Mouse (Mus musculus): ENCODE measurements at regions not wholly inside any gene's neighbourhood (a gene's known extent, or its start where the extent isn't known, plus 50 kb on each side); places are given as distances from the start of the nearest gene placed in this dataset.

GRCm38 (mm10) chr16:93387578-93388116, 216.2 kb downstream of the Setd4 start:
- no peak for DNase-seq (ENCODE audit: low read depth)

- DNase-seq (ENCODE audit: low read depth) = no peak
These were observed 219.8 kb downstream of the Setd4 start for GRCm38 (mm10) chr16:93384039-93384537.

GRCm38 (mm10) chr16:93382945-93383344, 220.9 kb downstream of the Setd4 start:
- DNase-seq (ENCODE audit: low read depth) = no peak

- no peak for DNase-seq (ENCODE audit: low read depth)
These were observed 222.9 kb downstream of the Setd4 start for GRCm38 (mm10) chr16:93380717-93381671.

- no peak for DNase-seq (ENCODE audit: low read depth)
These were observed 223.7 kb downstream of the Setd4 start for GRCm38 (mm10) chr16:93380117-93380516.

GRCm38 (mm10) chr16:93379611-93380010, 224.3 kb downstream of the Setd4 start:
- no peak for DNase-seq (ENCODE audit: low read depth)

- DNase-seq (ENCODE audit: low read depth) = no peak
These were observed 229.2 kb downstream of the Setd4 start for GRCm38 (mm10) chr16:93374669-93375068.

- DNase-seq (ENCODE audit: low read depth) = no peak
These were observed 234.1 kb downstream of the Setd4 start for GRCm38 (mm10) chr16:93369766-93370146.

GRCm38 (mm10) chr16:93368824-93369765, 234.8 kb downstream of the Setd4 start:
- no peak for DNase-seq (ENCODE audit: low read depth)

GRCm38 (mm10) chr16:93367995-93368394, 235.9 kb downstream of the Setd4 start:
- DNase-seq (ENCODE audit: low read depth) = no peak

- no peak for DNase-seq (ENCODE audit: low read depth)
These were observed 236.5 kb downstream of the Setd4 start for GRCm38 (mm10) chr16:93367246-93367805.

GRCm38 (mm10) chr16:93366383-93366941, 237.4 kb downstream of the Setd4 start:
- DNase-seq (ENCODE audit: low read depth) = no peak

GRCm38 (mm10) chr16:93365236-93365951, 238.5 kb downstream of the Setd4 start:
- no peak for DNase-seq (ENCODE audit: low read depth)

GRCm38 (mm10) chr16:93359772-93360171, 244.1 kb downstream of the Setd4 start:
- DNase-seq (ENCODE audit: low read depth) = no peak

GRCm38 (mm10) chr16:93358613-93359012, 245.2 kb downstream of the Setd4 start:
- no peak for DNase-seq (ENCODE audit: low read depth)

GRCm38 (mm10) chr16:93358166-93358565, 245.7 kb downstream of the Setd4 start:
- no peak for DNase-seq (ENCODE audit: low read depth)

GRCm38 (mm10) chr16:93355204-93355899, 248.5 kb downstream of the Setd4 start:
- no peak for DNase-seq (ENCODE audit: low read depth)

GRCm38 (mm10) chr16:93353971-93354370, 249.9 kb downstream of the Setd4 start:
- DNase-seq (ENCODE audit: low read depth) = no peak

- DNase-seq (ENCODE audit: low read depth) = no peak
These were observed 259.3 kb downstream of the Setd4 start for GRCm38 (mm10) chr16:93344555-93344954.

GRCm38 (mm10) chr16:93342701-93343100, 261.2 kb downstream of the Setd4 start:
- no peak for DNase-seq (ENCODE audit: low read depth)

All from c-Kit-positive CD71-positive TER-119-negative erythroid progenitor cells, embryonic 14.5 days (primary cell).